Comparison of ENCODE assay signal across 1 mouse cellular context in the genomic region with DNA sequence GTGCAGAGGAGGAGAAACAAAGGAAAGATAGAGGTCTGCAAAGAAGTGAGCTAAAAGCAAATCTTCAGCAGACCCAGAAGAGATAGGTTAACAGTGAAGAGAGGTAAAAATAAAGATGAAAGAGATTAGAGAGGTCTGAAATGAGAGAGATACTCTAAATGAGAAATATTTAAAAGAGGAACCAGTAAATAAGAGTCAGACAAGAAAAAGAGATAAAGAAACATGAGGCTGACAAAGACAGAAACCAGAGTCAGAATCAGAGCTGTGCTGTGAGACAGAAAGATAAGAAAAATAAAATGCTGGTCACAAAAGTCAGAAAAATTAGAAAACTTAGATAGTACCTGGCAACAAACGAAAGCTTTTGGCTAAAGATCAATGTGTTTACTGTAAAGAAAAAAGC.
TF ChIP-seq lines count a peak whose summit lies in the region.

No protein-coding gene starts in this region.

TF ChIP-seq in MEL, 35 proteins besides CTCF, POLR2A, EP300 and RAD21:
- TF ChIP-seq RCOR1 (IDR thresholded peaks at IDR 0.05; ENCODE audit: low read depth, low read length) (peak; percentile 80), TCF12 (IDR thresholded peaks at IDR 0.05; ENCODE audit: low read depth, low read length) (peak; percentile 42; the same call in 1 of the 2 replicates), GATA1 (IDR thresholded peaks at IDR 0.05; ENCODE audit: low read depth, low read length) (peak; percentile 56; the same call in 1 of the 2 replicates)
